Mouse (Mus musculus): ENCODE data around the gene Itgb5.

Gene Itgb5

GRCm38 (mm10) chr16:33988358-33989012 lies 159.0 kb downstream of the Itgb5 start:
- DNase-seq (ENCODE audit: extremely low spot score), result peak; percentile 56

- DNase-seq (ENCODE audit: extremely low spot score), result no peak
These were observed 159.6 kb downstream of the Itgb5 start for GRCm38 (mm10) chr16:33989106-33989505.

- no peak for DNase-seq (ENCODE audit: extremely low spot score)
These were observed 161.2 kb downstream of the Itgb5 start for GRCm38 (mm10) chr16:33990712-33991111.

- no peak for DNase-seq (ENCODE audit: extremely low spot score)
These were observed 164.9 kb downstream of the Itgb5 start for GRCm38 (mm10) chr16:33994321-33994720.

- DNase-seq (ENCODE audit: extremely low spot score), result no peak
These were observed 166.0 kb downstream of the Itgb5 start for GRCm38 (mm10) chr16:33995496-33995895.

- peak; percentile 59 for DNase-seq (ENCODE audit: extremely low spot score)
These were observed 166.6 kb downstream of the Itgb5 start for GRCm38 (mm10) chr16:33996030-33996429.

- no peak for DNase-seq (ENCODE audit: extremely low spot score)
These were observed 168.5 kb downstream of the Itgb5 start for GRCm38 (mm10) chr16:33998011-33998410.
